Mouse (Mus musculus) liver (tissue): Measurements from ENCODE around the gene Cdhr3.
"Not testable (repeated sequence)": the region's sequence is repeated elsewhere in the genome, so short reads cannot be mapped to it uniquely, and the experiment has no call there.

ENCODE experiments used
- DNase-seq: peaks from one replicate; pipeline ENCODE4 v3.0.0-alpha.2; 2020; ENCODE audit warnings: mixed read lengths

Gene Cdhr3

DNA sequence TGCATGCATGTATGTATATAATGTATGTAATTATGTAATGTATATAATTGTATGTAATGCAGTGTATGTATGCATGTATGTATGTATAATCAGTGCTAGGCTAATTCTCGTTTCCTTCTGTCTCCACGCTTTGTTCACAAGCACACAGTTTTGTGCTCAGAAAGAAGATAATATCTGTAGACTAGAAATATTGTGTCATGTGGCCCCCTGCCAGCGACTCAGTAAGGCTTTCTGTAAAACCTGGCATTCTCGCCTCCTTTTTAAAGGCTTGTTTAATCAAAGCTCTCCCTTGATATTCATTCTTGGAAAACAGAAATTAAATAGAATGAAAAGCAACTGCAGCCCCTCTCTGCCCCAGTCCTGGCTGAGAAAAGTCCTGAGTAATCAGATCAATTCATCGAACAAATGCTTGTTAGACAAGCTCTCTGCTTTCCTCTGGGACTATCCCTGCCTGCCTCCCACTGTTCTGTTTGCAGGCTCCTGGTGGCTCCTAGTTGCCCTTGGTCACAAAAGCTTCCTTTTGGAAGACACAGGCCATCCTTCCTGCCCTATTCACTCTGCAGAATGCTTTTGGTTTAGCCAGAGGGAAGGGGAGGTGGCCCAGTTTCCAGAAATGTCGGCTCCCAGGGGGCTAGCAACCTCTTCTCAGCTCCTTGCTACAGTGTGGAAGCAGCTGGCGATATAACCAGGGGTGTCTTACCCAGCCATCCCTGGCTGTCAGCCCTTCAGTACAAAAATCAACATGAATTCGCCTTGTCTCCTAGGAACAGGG, 20.6 kb downstream of the Cdhr3 start:
- no peak for DNase-seq

- no peak for DNase-seq
Observed at GRCm38 (mm10) chr12:33068977-33069376, 23.7 kb downstream of the Cdhr3 start.

DNA sequence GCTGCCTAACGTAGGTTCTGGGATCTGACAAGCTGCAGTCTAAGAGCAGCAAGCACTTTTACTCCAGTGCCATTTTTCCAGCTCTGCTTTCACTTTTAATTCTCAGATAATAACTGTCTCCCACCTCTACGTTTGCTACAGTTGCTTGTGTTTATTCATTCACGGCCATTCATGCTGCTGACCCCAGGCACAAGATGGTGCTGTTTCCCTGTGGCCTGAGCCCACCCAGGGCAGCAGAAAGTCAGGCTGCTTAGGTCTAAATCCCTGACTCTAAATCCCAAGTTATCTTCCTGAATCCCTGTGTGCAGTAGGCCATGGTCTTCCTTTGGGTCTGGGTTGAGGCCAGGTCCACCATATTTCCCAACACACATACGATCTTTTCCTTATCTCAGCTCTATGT, 26.3 kb downstream of the Cdhr3 start:
- no peak for DNase-seq

DNA sequence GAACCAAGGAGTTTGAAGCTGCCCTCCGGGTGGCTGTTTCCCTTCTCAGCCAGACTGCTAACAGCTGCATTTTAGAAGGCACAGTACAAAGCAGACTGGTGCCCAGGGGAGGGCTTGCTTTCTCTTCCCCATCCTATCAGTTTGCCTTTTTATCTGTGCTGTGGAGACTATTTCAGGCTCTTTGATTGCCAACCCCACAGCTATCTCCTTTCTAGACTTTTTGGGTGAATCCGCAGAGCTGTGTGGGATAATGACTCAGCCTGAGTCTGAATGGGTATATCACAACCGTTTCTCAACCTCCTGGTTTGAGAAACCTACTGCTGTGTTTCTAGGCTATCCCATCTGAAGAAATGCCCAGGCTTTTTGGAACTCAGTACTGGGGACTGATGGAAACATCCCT, 27.5 kb downstream of the Cdhr3 start:
- no peak for DNase-seq

- DNase-seq: no peak
Observed at GRCm38 (mm10) chr12:33064266-33064665, 28.4 kb downstream of the Cdhr3 start.

DNA sequence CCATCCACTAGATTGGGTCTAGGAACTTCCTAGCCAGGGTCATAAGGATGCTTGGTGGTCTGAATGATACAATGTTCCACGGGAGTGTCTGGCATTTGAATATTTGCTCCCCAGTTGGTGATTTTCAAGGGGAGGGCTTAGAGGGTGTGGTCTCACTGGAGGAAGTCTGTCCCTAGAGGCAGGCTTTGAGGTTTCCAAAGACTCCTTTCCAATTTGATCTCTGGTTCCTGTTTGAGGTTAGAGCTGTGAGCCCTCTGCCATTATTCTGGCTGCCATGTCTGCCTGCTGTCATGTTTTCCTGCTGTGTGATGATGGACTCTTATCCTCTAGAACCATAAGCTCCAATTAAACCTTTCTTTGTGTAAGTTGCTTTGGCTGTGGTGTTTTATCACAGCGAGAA, 29.4 kb downstream of the Cdhr3 start:
- DNase-seq: no peak

- DNase-seq: not testable (repeated sequence)
Observed at GRCm38 (mm10) chr12:33062379-33062778, 30.3 kb downstream of the Cdhr3 start.

- DNase-seq: no peak
Observed at GRCm38 (mm10) chr12:33061651-33062050, 31.0 kb downstream of the Cdhr3 start.

GRCm38 (mm10) chr12:33057231-33058048, 35.2 kb downstream of the Cdhr3 start:
- peak; percentile 49 for DNase-seq

GRCm38 (mm10) chr12:33056574-33056973, 36.1 kb downstream of the Cdhr3 start:
- DNase-seq: no peak

DNA sequence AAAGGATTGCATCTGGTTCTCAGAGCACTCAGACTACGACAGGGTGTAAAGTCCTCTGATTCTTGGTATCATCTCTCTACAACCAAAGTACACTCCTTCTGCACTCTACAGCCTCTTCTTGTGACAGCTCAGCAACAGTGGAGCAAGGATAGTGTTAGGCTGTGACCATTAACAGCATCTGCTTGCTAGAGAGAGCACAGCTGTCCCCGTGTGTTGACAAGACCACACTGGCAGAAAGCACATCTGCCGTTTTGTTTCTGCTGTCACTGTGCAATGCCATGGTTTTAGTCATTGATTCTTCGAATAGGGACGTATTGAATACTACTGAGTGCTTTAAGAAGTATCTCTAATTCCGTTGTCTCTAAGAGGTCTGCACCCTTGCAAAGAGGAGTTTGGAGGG, 36.6 kb downstream of the Cdhr3 start:
- no peak for DNase-seq

- no peak for DNase-seq
Observed at GRCm38 (mm10) chr12:33053746-33054145, 38.9 kb downstream of the Cdhr3 start.

DNA sequence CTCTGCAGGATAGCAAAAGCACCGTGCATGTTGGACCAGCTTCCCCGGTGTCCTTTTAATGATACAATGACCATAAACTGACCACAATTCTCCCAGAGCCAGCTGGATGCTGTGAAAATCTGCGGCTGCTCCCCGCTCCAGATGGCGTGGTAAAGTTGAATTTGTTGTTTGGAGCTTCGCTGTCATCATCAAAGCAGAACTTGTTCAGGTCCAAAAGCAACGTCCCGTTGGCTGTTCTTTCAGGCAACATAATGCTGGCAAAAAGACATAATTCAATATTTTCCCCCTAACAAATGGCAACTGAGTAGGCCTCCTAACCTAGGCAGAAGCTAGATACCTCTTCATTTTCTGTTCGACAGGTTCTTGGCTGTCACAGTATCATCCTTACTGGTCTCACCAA, 39.4 kb downstream of the Cdhr3 start:
- DNase-seq: no peak

DNA sequence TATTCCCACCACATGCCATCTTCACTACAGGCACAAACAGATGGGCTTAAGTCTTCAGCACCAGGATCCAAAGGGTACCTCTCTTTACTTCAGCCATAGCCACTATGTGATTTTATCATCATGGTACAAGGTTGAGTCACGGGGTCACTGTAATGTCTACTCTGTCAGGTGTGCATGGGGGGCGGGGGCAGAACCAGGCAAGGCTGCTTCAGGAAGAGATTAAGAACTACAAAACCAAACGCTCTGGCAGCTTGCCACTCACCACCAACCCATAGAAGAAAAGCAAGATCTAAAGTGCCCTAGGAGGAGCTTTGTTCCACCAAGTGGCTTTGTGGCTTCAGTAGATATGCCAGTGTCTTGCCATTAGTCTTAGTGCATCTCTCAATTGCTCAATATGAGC, 44.3 kb downstream of the Cdhr3 start:
- no peak for DNase-seq

GRCm38 (mm10) chr12:33046434-33046833, 46.2 kb downstream of the Cdhr3 start:
- no peak for DNase-seq

DNA sequence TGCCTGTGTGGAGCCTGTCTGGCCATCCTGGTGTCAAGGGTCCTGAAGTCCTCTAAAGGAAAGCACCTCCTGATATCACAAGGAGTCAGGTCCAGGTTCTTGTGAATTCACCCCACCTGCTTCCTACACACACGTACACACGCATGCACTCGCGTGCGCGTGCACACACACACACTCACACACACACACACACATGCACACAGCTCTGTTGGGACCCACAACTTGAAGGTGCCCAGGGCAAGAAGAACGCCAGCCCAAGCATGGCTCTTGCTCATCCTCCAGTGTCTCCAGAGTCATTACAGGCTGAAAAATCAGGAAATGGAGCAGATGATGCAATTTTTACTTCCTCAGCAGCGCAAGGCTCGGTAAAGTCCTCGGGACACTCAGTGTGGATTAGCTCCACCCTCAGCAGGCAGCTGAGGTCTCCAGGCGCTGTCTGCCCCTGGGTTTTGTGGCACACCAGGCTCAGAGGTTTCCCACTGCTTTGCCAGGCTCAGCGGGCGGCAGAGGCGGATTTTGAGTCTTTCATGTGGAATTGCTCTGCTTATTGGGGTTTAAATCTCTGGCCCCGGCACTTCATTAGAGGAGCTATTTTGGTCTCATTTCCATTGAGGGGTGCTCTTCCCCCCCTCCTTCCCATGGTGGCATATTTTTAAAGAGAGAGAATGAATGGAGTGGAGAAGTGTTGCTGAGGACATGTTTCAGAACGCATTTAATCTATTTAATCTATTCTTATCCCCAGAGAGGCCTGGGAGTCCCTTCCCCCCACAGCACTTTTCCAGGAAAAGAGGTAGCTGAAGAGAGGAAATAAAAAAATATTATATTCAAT, 46.9 kb downstream of the Cdhr3 start:
- no peak for DNase-seq

- no peak for DNase-seq
Observed at GRCm38 (mm10) chr12:33041476-33041875, 51.2 kb downstream of the Cdhr3 start.

GRCm38 (mm10) chr12:33040811-33041210, 51.9 kb downstream of the Cdhr3 start:
- DNase-seq: no peak

GRCm38 (mm10) chr12:33038676-33039075, 54.0 kb downstream of the Cdhr3 start:
- DNase-seq: no peak

GRCm38 (mm10) chr12:33035719-33036521, 56.8 kb downstream of the Cdhr3 start:
- DNase-seq: no peak

DNA sequence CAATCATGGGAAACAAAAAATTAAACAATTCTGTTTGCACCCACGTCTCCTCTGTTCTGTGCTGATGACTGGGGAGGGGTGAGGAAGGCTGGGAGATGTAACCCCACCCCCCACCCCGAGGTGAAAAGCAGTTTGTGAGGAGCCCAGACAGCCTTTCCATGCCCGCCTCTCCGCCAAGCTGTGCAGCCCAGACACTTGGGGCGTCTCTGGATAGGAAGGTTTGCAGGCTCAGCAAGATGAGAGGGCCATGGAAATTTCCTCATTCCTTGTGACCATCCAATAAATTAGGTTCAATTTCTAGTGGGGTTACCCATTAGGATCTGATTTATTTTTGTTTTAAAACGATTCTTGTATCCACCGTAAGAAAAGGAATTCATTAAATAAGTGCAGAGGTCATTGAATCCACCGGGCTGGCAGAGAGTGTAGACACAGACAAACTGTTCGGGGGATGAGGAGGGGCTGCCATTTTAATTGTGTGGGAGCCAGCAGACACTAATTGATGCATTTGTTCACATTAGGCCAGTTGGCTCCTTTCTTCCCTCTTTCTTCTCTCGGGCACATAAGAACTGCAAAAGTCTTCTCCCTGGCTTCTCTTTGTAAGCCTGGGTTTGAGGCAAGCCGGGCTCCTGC, 57.5 kb downstream of the Cdhr3 start:
- no peak for DNase-seq
